Mouse (Mus musculus): Measurements from ENCODE around the gene Marveld2. TPM values are rescaled to one million over a fixed set of nuclear protein-coding genes. Genes with fewer than 3 reads are reported as not detected.

Marveld2 gene
- polyA plus RNA-seq, 1 experiment from 2014 or later: 2.6 TPM

- no peaks in the 10 kb centered on the region for H3K27me3 ChIP-seq (ENCODE audit: control insufficient read depth, insufficient read depth, low read length)
- no peaks in the 10 kb centered on the region for H3K4me1 ChIP-seq (ENCODE audit: control insufficient read depth, insufficient read depth, low read length)
- H3K9me3 ChIP-seq (ENCODE audit: control insufficient read depth, low read length): no peaks in the 10 kb centered on the region
- DNase-seq (ENCODE audit: low spot score) (no peak), ATAC-seq (ENCODE audit: insufficient read depth, low FRiP score, low TSS enrichment) (no peak)
- H3K36me3 ChIP-seq (ENCODE audit: control insufficient read depth, insufficient read depth, low read length): no peaks in the 10 kb centered on the region
- H3K27ac ChIP-seq (ENCODE audit: low read depth, low read length): no peak overlapping the region
- no peak overlapping the region for H3K4me2 ChIP-seq (ENCODE audit: low read depth)
- no peak overlapping the region for H3K4me3 ChIP-seq (ENCODE audit: low read depth, low read length)
- H3K9ac ChIP-seq (ENCODE audit: low read length): no peak overlapping the region
- 90% methylated on average over 10 of the region's 10 CpGs for WGBS
Observed at GRCm38 (mm10) chr13:100603031-100603737, 13.6 kb downstream of the Marveld2 start.

GRCm38 (mm10) chr13:100602239-100602902 lies 14.4 kb downstream of the Marveld2 start:
- Histone ChIP-seq H3K4me3 (ENCODE audit: low read depth, low read length) (no peak overlapping the region), H3K9ac (ENCODE audit: low read length) (no peak overlapping the region), H3K36me3 (ENCODE audit: control insufficient read depth, insufficient read depth, low read length) (no peaks in the 10 kb centered on the region), H3K9me3 (ENCODE audit: control insufficient read depth, low read length) (no peaks in the 10 kb centered on the region), H3K4me2 (ENCODE audit: low read depth) (no peak overlapping the region), H3K4me1 (ENCODE audit: control insufficient read depth, insufficient read depth, low read length) (no peaks in the 10 kb centered on the region), H3K27ac (ENCODE audit: low read depth, low read length) (no peak overlapping the region), H3K27me3 (ENCODE audit: control insufficient read depth, insufficient read depth, low read length) (no peaks in the 10 kb centered on the region)
- no peak for DNase-seq (ENCODE audit: low spot score)
- 66% methylated on average over 5 of the region's 5 CpGs for WGBS
- ATAC-seq (ENCODE audit: insufficient read depth, low FRiP score, low TSS enrichment): no peak

GRCm38 (mm10) chr13:100601034-100601433 lies 15.7 kb downstream of the Marveld2 start:
- Histone ChIP-seq H3K36me3 (ENCODE audit: control insufficient read depth, insufficient read depth, low read length) (no peaks in the 10 kb centered on the region), H3K4me2 (ENCODE audit: low read depth) (no peak overlapping the region), H3K27ac (ENCODE audit: low read depth, low read length) (no peak overlapping the region), H3K27me3 (ENCODE audit: control insufficient read depth, insufficient read depth, low read length) (no peaks in the 10 kb centered on the region), H3K4me1 (ENCODE audit: control insufficient read depth, insufficient read depth, low read length) (no peaks in the 10 kb centered on the region), H3K9me3 (ENCODE audit: control insufficient read depth, low read length) (no peaks in the 10 kb centered on the region), H3K4me3 (ENCODE audit: low read depth, low read length) (no peak overlapping the region), H3K9ac (ENCODE audit: low read length) (no peak overlapping the region)
- no peak for ATAC-seq (ENCODE audit: insufficient read depth, low FRiP score, low TSS enrichment)
- DNase-seq (ENCODE audit: low spot score): no peak
- 69% methylated on average over 8 of the region's 8 CpGs for WGBS

- ATAC-seq (ENCODE audit: insufficient read depth, low FRiP score, low TSS enrichment) (no peak), DNase-seq (ENCODE audit: low spot score) (no peak)
- H3K9me3 ChIP-seq (ENCODE audit: control insufficient read depth, low read length): no peaks in the 10 kb centered on the region
- H3K4me2 ChIP-seq (ENCODE audit: low read depth): no peak overlapping the region
- no peaks in the 10 kb centered on the region for H3K36me3 ChIP-seq (ENCODE audit: control insufficient read depth, insufficient read depth, low read length)
- 86% methylated on average over 12 of the region's 12 CpGs for WGBS
- no peak overlapping the region for H3K27ac ChIP-seq (ENCODE audit: low read depth, low read length)
- H3K4me3 ChIP-seq (ENCODE audit: low read depth, low read length): no peak overlapping the region
- no peaks in the 10 kb centered on the region for H3K27me3 ChIP-seq (ENCODE audit: control insufficient read depth, insufficient read depth, low read length)
- no peaks in the 10 kb centered on the region for H3K4me1 ChIP-seq (ENCODE audit: control insufficient read depth, insufficient read depth, low read length)
- H3K9ac ChIP-seq (ENCODE audit: low read length): no peak overlapping the region
Observed at GRCm38 (mm10) chr13:100600317-100600716, 16.5 kb downstream of the Marveld2 start.

GRCm38 (mm10) chr13:100597284-100597683 lies 19.5 kb downstream of the Marveld2 start:
- WGBS: 82% methylated on average over 9 of the region's 9 CpGs

GRCm38 (mm10) chr13:100595552-100595885 lies 21.3 kb downstream of the Marveld2 start:
- no peaks in the 10 kb centered on the region for H3K4me1 ChIP-seq (ENCODE audit: control insufficient read depth, insufficient read depth, low read length)
- H3K36me3 ChIP-seq (ENCODE audit: control insufficient read depth, insufficient read depth, low read length): no peaks in the 10 kb centered on the region
- 76% methylated on average over 3 of the region's 3 CpGs for WGBS
- no peak overlapping the region for H3K27ac ChIP-seq (ENCODE audit: low read depth, low read length)
- no peak overlapping the region for H3K4me2 ChIP-seq (ENCODE audit: low read depth)
- DNase-seq (ENCODE audit: low spot score) (no peak), ATAC-seq (ENCODE audit: insufficient read depth, low FRiP score, low TSS enrichment) (no peak)
- no peak overlapping the region for H3K4me3 ChIP-seq (ENCODE audit: low read depth, low read length)
- no peaks in the 10 kb centered on the region for H3K27me3 ChIP-seq (ENCODE audit: control insufficient read depth, insufficient read depth, low read length)
- no peaks in the 10 kb centered on the region for H3K9me3 ChIP-seq (ENCODE audit: control insufficient read depth, low read length)
- no peak overlapping the region for H3K9ac ChIP-seq (ENCODE audit: low read length)

More at GRCm38 (mm10) chr13:100597284-100597683, 19.5 kb downstream of the Marveld2 start:
- Histone ChIP-seq H3K4me1 (ENCODE audit: control insufficient read depth, insufficient read depth, low read length) (no peaks in the 10 kb centered on the region), H3K9me3 (ENCODE audit: control insufficient read depth, low read length) (no peaks in the 10 kb centered on the region), H3K27ac (ENCODE audit: low read depth, low read length) (no peak overlapping the region), H3K4me2 (ENCODE audit: low read depth) (no peak overlapping the region), H3K36me3 (ENCODE audit: control insufficient read depth, insufficient read depth, low read length) (no peaks in the 10 kb centered on the region), H3K4me3 (ENCODE audit: low read depth, low read length) (no peak overlapping the region), H3K9ac (ENCODE audit: low read length) (no peak overlapping the region), H3K27me3 (ENCODE audit: control insufficient read depth, insufficient read depth, low read length) (no peaks in the 10 kb centered on the region)
- no peak for DNase-seq (ENCODE audit: low spot score)
- no peak for ATAC-seq (ENCODE audit: insufficient read depth, low FRiP score, low TSS enrichment)

GRCm38 (mm10) chr13:100594838-100595551 lies 21.8 kb downstream of the Marveld2 start:
- DNase-seq (ENCODE audit: low spot score): no peak
- 74% methylated on average over 5 of the region's 5 CpGs for WGBS
- ATAC-seq (ENCODE audit: insufficient read depth, low FRiP score, low TSS enrichment): no peak

GRCm38 (mm10) chr13:100594041-100594792 lies 22.6 kb downstream of the Marveld2 start:
- Histone ChIP-seq H3K9ac (ENCODE audit: low read length) (no peak overlapping the region), H3K36me3 (ENCODE audit: control insufficient read depth, insufficient read depth, low read length) (no peaks in the 10 kb centered on the region), H3K27ac (ENCODE audit: low read depth, low read length) (no peak overlapping the region), H3K27me3 (ENCODE audit: control insufficient read depth, insufficient read depth, low read length) (no peaks in the 10 kb centered on the region), H3K9me3 (ENCODE audit: control insufficient read depth, low read length) (no peaks in the 10 kb centered on the region), H3K4me1 (ENCODE audit: control insufficient read depth, insufficient read depth, low read length) (no peaks in the 10 kb centered on the region), H3K4me2 (ENCODE audit: low read depth) (no peak overlapping the region), H3K4me3 (ENCODE audit: low read depth, low read length) (no peak overlapping the region)
- DNase-seq (ENCODE audit: low spot score): no peak
- 67% methylated on average over 11 of the region's 17 CpGs for WGBS
- ATAC-seq (ENCODE audit: insufficient read depth, low FRiP score, low TSS enrichment): peak; percentile 58; the same call in 1 of the 2 replicates

More at GRCm38 (mm10) chr13:100594838-100595551, 21.8 kb downstream of the Marveld2 start:
- H3K9me3 ChIP-seq (ENCODE audit: control insufficient read depth, low read length): no peaks in the 10 kb centered on the region
- H3K27me3 ChIP-seq (ENCODE audit: control insufficient read depth, insufficient read depth, low read length): no peaks in the 10 kb centered on the region
- H3K9ac ChIP-seq (ENCODE audit: low read length): no peak overlapping the region
- no peak overlapping the region for H3K27ac ChIP-seq (ENCODE audit: low read depth, low read length)
- no peak overlapping the region for H3K4me2 ChIP-seq (ENCODE audit: low read depth)
- no peak overlapping the region for H3K4me3 ChIP-seq (ENCODE audit: low read depth, low read length)
- no peaks in the 10 kb centered on the region for H3K36me3 ChIP-seq (ENCODE audit: control insufficient read depth, insufficient read depth, low read length)
- H3K4me1 ChIP-seq (ENCODE audit: control insufficient read depth, insufficient read depth, low read length): no peaks in the 10 kb centered on the region

All from neural tube, embryonic 11.5 days (tissue).